Mouse (Mus musculus) embryonic facial prominence, embryonic 14.5 days (tissue): ENCODE results near the gene Zfp786. TPM values are rescaled to one million over a fixed set of nuclear protein-coding genes. Genes with fewer than 3 reads are reported as not detected.

Experiments
- ATAC-seq: fragments of 200-750 bp; cut with Nextera tagmentation; 2 replicates; pipeline ENCODE4 v1.8.0; 2017; ENCODE audit warnings: low read depth, moderate number of reproducible peaks, moderate TSS enrichment
- DNase-seq: peaks from one replicate; pipeline ENCODE4 v3.0.0-alpha.2; 2015; ENCODE audit warnings: low spot score
- H3K27ac ChIP-seq: fragments of 300-500 bp; sonication (generic); replicated peaks from 2 replicates; pipeline ENCODE4 v1.5.1; 2014; ENCODE audit warnings: low read depth, mild to moderate bottlenecking, low read length, moderate library complexity
- H3K27me3 ChIP-seq: fragments of 300-500 bp; sonication (generic); replicated peaks from 2 replicates; pipeline ENCODE4 v1.6.1; 2014; ENCODE audit warnings: low read length; ENCODE audit not compliant: control insufficient read depth, insufficient read depth
- H3K36me3 ChIP-seq: fragments of 300-500 bp; sonication (generic); 2 replicates; pipeline ENCODE4 v1.6.1; 2014; ENCODE audit warnings: low read length, mixed read lengths; ENCODE audit not compliant: control insufficient read depth, insufficient read depth
- H3K4me1 ChIP-seq: fragments of 300-500 bp; sonication (generic); 2 replicates; pipeline ENCODE4 v1.6.1; 2014; ENCODE audit warnings: antibody characterized with exemption, low read length; ENCODE audit not compliant: control insufficient read depth, insufficient read depth
- H3K4me2 ChIP-seq: fragments of 300-500 bp; sonication (generic); 2 replicates; pipeline ENCODE4 v1.6.1; 2014; ENCODE audit warnings: low read depth, mild to moderate bottlenecking, low read length, moderate library complexity, mixed read lengths
- H3K4me3 ChIP-seq: fragments of 300-500 bp; sonication (generic); 2 replicates; pipeline ENCODE4 v1.5.1; 2014; ENCODE audit warnings: low read depth, mild to moderate bottlenecking, low read length
- H3K9ac ChIP-seq: fragments of 300-500 bp; sonication (generic); 2 replicates; pipeline ENCODE4 v1.6.1; 2014; ENCODE audit warnings: low read depth, mild to moderate bottlenecking, low read length, moderate library complexity, mixed read lengths
- H3K9me3 ChIP-seq: fragments of 300-500 bp; sonication (generic); 2 replicates; pipeline ENCODE4 v1.6.1; 2016; ENCODE audit warnings: low read length; ENCODE audit not compliant: control insufficient read depth
- WGBS: fragments of 180-500 bp; shearing (Covaris S2); extraction: QIAGEN DNeasy Blood & Tissue Kit; methylation state at CpG from one replicate; pipeline ENCODE4 v1.1.7; 2014; 5-methylcytosine and 5-hydroxymethylcytosine counted together
- polyA plus RNA-seq: library from polyadenylated mRNA; unstranded; fragments of >200 nt; fragmentation: Nextera tagmentation; extraction: Ambion mirVana; gene quantifications from 2 replicates; pipeline ENCODE4 v1.2.1, GENCODE M21; 2014

Gene Zfp786
- polyA plus RNA-seq, 1 experiment from 2014 or later = 1.9 TPM

DNA sequence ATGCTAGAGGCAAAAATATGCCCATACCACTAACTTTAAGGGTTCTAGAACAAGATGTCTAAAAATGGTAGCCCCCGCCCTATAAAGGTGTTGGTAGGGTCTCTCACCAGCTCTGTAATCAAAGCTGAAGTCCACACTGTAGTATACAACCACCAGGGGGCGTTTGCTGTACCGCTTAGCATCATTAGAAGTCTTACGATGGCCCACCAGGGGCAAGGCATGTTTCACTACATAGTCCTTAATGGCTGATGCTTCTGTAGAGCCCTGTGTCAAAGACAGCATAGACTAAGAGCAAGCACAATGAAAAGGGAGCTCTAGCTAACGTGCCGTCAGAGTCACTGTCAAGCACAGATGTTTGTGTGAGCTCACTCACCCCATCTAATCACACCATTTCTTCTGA lies 31.6 kb downstream of the Zfp786 start:
- Histone ChIP-seq H3K27ac (no peak overlapping the region), H3K27me3 (no peaks in the 10 kb centered on the region), H3K4me1 (no peaks in the 10 kb centered on the region), H3K4me2 (no peak overlapping the region), H3K9ac (no peak overlapping the region), H3K9me3 (no peaks in the 10 kb centered on the region), H3K36me3 (peaks cover 95% of the 10 kb centered on the region), H3K4me3 (no peak overlapping the region)
- WGBS = 52% methylated on average over 6 of the region's 6 CpGs
- peak; percentile 90 for DNase-seq
- ATAC-seq = peak; percentile 65; the same call in 1 of the 2 replicates

DNA sequence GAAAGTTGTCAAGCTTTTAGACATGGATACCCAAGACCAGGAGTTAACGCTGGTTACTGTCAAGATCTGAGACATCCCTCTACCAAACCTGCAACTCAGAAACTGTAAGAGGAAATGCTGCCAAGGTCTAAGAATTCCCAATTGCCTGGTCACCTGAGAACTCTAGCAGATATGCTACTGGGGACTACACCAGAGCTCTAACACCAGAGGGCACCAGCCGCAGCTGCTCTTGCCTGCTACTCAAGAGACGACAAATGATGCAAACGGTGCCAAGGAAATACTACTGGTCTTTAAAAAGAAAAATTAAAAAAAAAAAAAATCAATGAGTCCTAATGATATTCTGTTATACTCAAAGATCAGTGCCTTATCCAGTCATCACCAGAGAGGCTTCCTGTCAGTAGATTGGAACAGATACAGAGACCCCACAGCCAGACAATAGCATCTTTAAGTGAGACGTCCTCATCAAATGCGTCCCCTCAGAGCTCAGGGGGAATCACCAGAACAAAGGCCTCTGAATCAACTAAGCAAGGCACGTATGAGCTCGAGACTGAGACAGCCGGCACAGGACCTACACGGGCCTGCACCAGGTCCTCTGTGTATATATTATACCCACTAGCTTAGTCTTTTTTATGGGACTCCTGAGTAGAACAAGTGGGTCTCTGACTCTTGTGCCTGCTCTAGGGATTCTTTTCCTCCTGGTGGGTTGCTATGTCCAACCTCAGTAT lies 36.4 kb downstream of the Zfp786 start:
- ATAC-seq (no peak), DNase-seq (peak; percentile 58)
- Histone ChIP-seq H3K4me3 (no peak overlapping the region), H3K9ac (no peak overlapping the region), H3K4me1 (0 out of 2 replicates have a peak, but pooled peaks cover 1% of the 10 kb centered on the region), H3K27ac (no peak overlapping the region), H3K4me2 (no peak overlapping the region), H3K9me3 (no peaks in the 10 kb centered on the region), H3K27me3 (no peaks in the 10 kb centered on the region), H3K36me3 (peaks cover 47% of the 10 kb centered on the region)
- 66% methylated on average over 10 of the region's 10 CpGs for WGBS

DNA sequence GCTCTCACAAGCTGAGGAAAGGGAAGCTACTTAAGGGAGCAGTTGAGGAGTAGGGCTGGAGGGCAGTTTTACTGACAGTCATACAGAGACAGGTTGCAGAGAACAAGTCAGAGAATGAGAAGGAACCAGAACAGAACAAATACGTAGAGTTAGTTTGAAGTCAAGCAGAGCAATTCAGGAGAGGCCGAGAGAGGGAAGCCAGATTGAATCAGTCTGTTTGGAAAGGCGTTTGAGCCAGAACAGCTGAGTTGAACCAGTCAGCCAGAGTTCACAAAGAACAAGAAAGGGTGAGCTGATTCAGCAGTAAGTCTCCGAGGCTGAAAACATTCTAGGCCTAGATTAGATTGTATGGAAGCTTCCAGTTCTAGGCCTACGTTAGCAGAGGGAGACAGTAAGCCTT lies 37.4 kb downstream of the Zfp786 start:
- DNase-seq = no peak
- no peak overlapping the region for H3K27ac ChIP-seq
- H3K4me3 ChIP-seq = no peak overlapping the region
- no peak overlapping the region for H3K4me2 ChIP-seq
- H3K27me3 ChIP-seq = no peaks in the 10 kb centered on the region
- H3K36me3 ChIP-seq = peaks cover 38% of the 10 kb centered on the region
- 51% methylated on average over 5 of the region's 5 CpGs for WGBS
- H3K4me1 ChIP-seq = 0 out of 2 replicates have a peak, but pooled peaks cover 5% of the 10 kb centered on the region
- no peak overlapping the region for H3K9ac ChIP-seq
- ATAC-seq = no peak
- H3K9me3 ChIP-seq = no peaks in the 10 kb centered on the region

DNA sequence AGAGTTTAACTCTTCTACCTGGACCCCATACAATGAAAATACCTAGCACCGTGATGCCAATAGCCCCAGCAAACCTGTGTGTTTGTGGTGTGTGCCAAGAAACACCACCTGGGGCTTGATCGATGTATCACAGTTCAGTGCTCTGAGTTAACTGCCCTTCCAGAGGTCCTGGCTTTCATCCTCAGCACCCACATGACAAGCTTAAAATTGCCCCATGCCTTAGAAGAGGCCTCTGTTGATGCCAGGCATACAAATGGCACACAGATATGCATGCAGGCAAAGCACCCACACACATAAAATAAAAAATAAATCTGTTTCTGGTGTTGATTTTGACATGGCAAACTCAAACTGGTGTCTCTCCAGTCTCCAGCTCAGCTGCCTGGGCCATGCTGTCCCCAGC lies 38.1 kb downstream of the Zfp786 start:
- H3K4me3 ChIP-seq = no peak overlapping the region
- no peak overlapping the region for H3K9ac ChIP-seq
- H3K4me2 ChIP-seq = no peak overlapping the region
- DNase-seq = no peak
- 0 out of 2 replicates have a peak, but pooled peaks cover 5% of the 10 kb centered on the region for H3K4me1 ChIP-seq
- no peak overlapping the region for H3K27ac ChIP-seq
- no peaks in the 10 kb centered on the region for H3K27me3 ChIP-seq
- 93% methylated on average over 2 of the region's 2 CpGs for WGBS
- no peaks in the 10 kb centered on the region for H3K9me3 ChIP-seq
- ATAC-seq = no peak
- H3K36me3 ChIP-seq = peaks cover 31% of the 10 kb centered on the region

DNA sequence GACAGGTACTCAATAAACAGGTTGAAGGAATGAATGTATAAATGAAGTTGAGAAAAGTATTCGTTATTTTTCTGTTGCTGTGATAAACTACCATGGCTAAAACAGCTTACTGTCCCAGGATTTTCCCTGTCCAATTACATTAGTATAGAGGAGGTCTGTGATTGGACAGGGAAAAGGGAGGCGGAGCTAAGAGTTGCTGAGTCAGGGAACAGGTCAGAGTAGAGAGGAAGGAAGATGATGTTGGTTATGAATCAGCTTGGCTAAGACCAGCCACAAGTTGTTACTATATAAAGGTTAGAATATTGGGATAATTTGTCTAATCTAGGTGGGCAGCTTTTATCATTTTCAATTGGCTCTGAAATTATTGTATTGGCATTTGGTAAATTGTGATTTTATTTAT lies 39.9 kb downstream of the Zfp786 start:
- no peaks in the 10 kb centered on the region for H3K27me3 ChIP-seq
- H3K4me1 ChIP-seq = 0 out of 2 replicates have a peak, but pooled peaks cover 5% of the 10 kb centered on the region
- H3K9me3 ChIP-seq = no peaks in the 10 kb centered on the region
- no peak overlapping the region for H3K4me3 ChIP-seq
- ATAC-seq = no peak
- 58% methylated on average over 2 of the region's 2 CpGs for WGBS
- H3K36me3 ChIP-seq = peaks cover 14% of the 10 kb centered on the region
- H3K4me2 ChIP-seq = no peak overlapping the region
- no peak overlapping the region for H3K9ac ChIP-seq
- no peak overlapping the region for H3K27ac ChIP-seq
- DNase-seq = no peak

DNA sequence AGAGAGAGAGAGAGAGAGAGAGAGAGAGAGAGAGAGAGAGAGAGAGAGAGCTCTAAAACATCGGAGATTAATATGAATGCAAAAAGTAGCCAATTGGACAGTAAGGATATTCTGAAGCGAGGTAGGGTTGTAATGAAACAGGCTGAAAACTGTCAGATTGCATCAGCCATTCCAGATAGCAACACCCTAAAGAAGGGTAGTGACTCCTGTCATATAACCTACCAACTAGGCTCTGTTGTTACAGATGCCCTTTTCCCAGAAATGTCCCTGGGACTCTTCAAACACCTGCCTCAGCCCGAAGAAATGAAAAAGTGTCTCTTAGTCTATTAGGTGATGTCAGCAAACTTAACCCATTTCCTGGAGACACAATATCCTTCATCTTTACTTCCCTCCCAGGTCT lies 41.8 kb downstream of the Zfp786 start:
- H3K9ac ChIP-seq = peak overlapping the region; percentile 80
- no peaks in the 10 kb centered on the region for H3K9me3 ChIP-seq
- 0 out of 2 replicates have a peak, but pooled peaks cover 5% of the 10 kb centered on the region for H3K4me1 ChIP-seq
- peak overlapping the region; percentile 50 for H3K4me3 ChIP-seq
- H3K36me3 ChIP-seq = no peaks in the 10 kb centered on the region
- ATAC-seq (peak; percentile 8; the same call in 1 of the 2 replicates), DNase-seq (no peak)
- 29% methylated on average over 3 of the region's 3 CpGs for WGBS
- peak overlapping the region; percentile 58 for H3K4me2 ChIP-seq
- no peaks in the 10 kb centered on the region for H3K27me3 ChIP-seq
- peak overlapping the region; percentile 96 for H3K27ac ChIP-seq

DNA sequence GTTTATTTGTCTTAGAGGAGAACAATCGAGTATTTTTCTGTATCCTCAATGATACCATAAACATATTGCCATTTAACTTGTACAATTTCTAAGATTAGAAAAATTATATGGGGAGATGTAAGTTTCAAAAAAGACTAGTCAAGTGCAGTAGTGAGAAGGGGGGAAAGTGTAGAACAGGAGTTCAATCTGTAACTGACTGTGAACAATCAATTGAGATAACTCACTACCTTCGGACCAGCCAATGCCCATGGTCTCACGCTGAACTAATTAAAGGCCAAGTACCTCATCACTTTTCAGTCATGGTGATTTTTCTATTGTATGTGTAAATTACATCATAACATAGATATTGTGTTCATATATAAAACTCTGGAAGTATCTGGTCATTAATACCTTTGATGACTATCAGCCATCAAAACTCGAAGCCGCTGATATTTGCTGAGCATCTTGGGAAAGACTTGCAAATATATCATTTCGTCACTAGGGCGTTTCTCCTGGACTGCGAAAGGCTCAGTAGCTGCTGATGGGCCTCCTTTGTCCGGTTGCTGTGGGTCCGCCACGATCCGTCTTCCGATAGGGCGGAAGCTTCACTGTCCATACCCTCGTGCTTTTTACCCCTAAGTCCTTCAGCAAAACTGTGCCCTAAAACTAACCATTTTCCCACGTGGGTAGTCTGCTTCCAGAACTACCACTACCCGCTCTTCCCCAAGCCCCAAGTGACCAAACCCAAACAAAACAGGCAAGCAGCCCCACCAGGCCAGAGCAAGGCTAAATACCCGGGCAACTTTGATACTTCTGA lies 42.5 kb downstream of the Zfp786 start:
- DNase-seq = peak; percentile 96
- no peaks in the 10 kb centered on the region for H3K36me3 ChIP-seq
- 0 out of 2 replicates have a peak, but pooled peaks cover 5% of the 10 kb centered on the region for H3K4me1 ChIP-seq
- ATAC-seq = peak; percentile 93
- no peaks in the 10 kb centered on the region for H3K9me3 ChIP-seq
- under 1% methylated on average over 18 of the region's 18 CpGs for WGBS
- H3K9ac ChIP-seq = peak overlapping the region; percentile 80
- no peaks in the 10 kb centered on the region for H3K27me3 ChIP-seq
- peak overlapping the region; percentile 96 for H3K27ac ChIP-seq
- H3K4me2 ChIP-seq = peak overlapping the region; percentile 58
- peak overlapping the region; percentile 50 for H3K4me3 ChIP-seq

DNA sequence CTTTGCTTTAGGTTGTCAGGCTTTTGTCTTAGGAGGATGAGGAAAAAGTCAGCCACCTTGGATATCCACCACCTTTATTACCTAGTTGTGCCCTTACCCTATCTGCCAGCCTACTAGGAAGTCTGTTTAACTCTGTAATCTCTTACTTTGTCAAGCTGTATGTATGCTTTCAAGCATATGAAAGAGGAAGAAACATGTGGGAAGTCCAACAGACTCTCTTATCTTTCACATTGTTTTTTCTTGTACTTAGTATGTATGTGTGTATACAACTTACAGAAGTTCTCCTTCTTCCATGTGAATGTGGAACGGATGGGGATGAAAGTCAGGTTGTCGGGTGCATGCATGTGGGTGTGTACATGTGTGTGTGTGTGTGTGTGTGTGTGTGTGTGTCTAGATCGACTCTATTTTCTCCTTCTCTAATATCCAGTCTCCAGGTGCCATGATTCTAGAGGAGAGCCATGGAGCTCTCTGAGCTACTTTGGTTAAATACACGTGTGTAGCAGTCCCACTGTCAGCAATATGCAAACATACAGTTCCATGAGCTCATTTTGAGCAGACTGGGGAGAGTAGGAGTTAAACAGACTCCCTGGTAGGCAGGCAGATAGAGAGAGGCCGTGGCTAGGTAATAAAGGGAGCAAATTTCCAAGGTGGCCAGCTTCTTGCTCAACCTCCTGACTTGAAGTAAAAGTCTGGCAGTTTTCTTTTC lies 45.8 kb downstream of the Zfp786 start:
- ATAC-seq (no peak), DNase-seq (no peak)
- Histone ChIP-seq H3K9me3 (no peaks in the 10 kb centered on the region), H3K4me3 (no peak overlapping the region), H3K4me1 (0 out of 2 replicates have a peak, but pooled peaks cover 5% of the 10 kb centered on the region), H3K36me3 (no peaks in the 10 kb centered on the region), H3K27me3 (no peaks in the 10 kb centered on the region), H3K27ac (no peak overlapping the region), H3K9ac (no peak overlapping the region), H3K4me2 (no peak overlapping the region)
- WGBS = 78% methylated on average over 5 of the region's 5 CpGs
